Mouse (Mus musculus): ENCODE measurements at regions not wholly inside any gene's neighbourhood (a gene's known extent, or its start where the extent isn't known, plus 50 kb on each side); places are given as distances from the start of the nearest gene placed in this dataset.

GRCm38 (mm10) chr9:87310150-87310549, 54.8 kb upstream of the Cep162 start:
- TF ChIP-seq GATA1 (IDR thresholded peaks at IDR 0.05; ENCODE audit: borderline replicate concordance, low read length) (no peak), FLI1 (IDR thresholded peaks at IDR 0.05; ENCODE audit: low read length) (no peak)
